Mouse (Mus musculus) myocyte (in vitro differentiated cells): ENCODE measurements at regions not wholly inside any gene's neighbourhood (a gene's known extent, or its start where the extent isn't known, plus 50 kb on each side); places are given as distances from the start of the nearest gene placed in this dataset.

Source experiments
- CEBPB ChIP-seq: IDR thresholded peaks from 2 replicates; pipeline ENCODE4 v1.6.1; 2011; ENCODE audit warnings: mild to moderate bottlenecking, moderate library complexity; ENCODE audit not compliant: poor library complexity, insufficient read depth, severe bottlenecking
- E2F4 ChIP-seq: IDR thresholded peaks from one replicate; pipeline ENCODE4 v1.6.1; 2011; ENCODE audit warnings: mild to moderate bottlenecking, control low read depth, moderate library complexity; ENCODE audit not compliant: insufficient read depth
- MAX ChIP-seq: IDR thresholded peaks from one replicate; pipeline ENCODE4 v1.6.1; 2011; ENCODE audit warnings: low read depth, mild to moderate bottlenecking, control low read depth
- MYOD1 ChIP-seq, 3 experiments: IDR thresholded peaks; one replicate each; pipeline ENCODE4 v1.6.1; 2011; ENCODE audit warnings: control low read depth in 2 of 3, low read depth in 2 of 3, mild to moderate bottlenecking in 2 of 3, moderate library complexity in 1 of 3; ENCODE audit not compliant: insufficient read length in 2 of 3, control insufficient read depth in 1 of 3
- MYOG ChIP-seq, 3 experiments: IDR thresholded peaks; one replicate each; pipeline ENCODE4 v1.6.1; 2011; ENCODE audit warnings: control low read depth in 2 of 3, low read depth in 2 of 3, mild to moderate bottlenecking in 2 of 3; ENCODE audit not compliant: insufficient read length in 2 of 3, control insufficient read depth in 1 of 3, insufficient read depth in 1 of 3
- POLR2A ChIP-seq: IDR thresholded peaks from one replicate; pipeline ENCODE4 v1.6.1; 2011; ENCODE audit warnings: low read depth, mild to moderate bottlenecking, control low read depth, moderate library complexity; ENCODE audit not compliant: insufficient read length
- POLR2AphosphoS2 ChIP-seq: IDR thresholded peaks from one replicate; pipeline ENCODE4 v1.6.1; 2011; ENCODE audit warnings: low read depth, control low read depth; ENCODE audit not compliant: insufficient read length
- REST ChIP-seq: IDR thresholded peaks from one replicate; pipeline ENCODE4 v1.6.1; 2011; ENCODE audit warnings: mild to moderate bottlenecking, control low read depth, moderate library complexity; ENCODE audit not compliant: insufficient read depth, insufficient read length
- SRF ChIP-seq: IDR thresholded peaks from one replicate; pipeline ENCODE4 v1.6.1; 2011; ENCODE audit warnings: low read depth; ENCODE audit not compliant: control insufficient read depth, insufficient read length
- TCF12 ChIP-seq: IDR thresholded peaks from one replicate; pipeline ENCODE4 v1.6.1; 2011; ENCODE audit warnings: mild to moderate bottlenecking, control low read depth; ENCODE audit not compliant: poor library complexity, insufficient read depth, severe bottlenecking
- TCF3 ChIP-seq: IDR thresholded peaks from one replicate; pipeline ENCODE4 v1.6.1; 2011; ENCODE audit warnings: low read depth, control low read depth; ENCODE audit not compliant: insufficient read length
- USF1 ChIP-seq: IDR thresholded peaks from one replicate; pipeline ENCODE4 v1.6.1; 2011; ENCODE audit warnings: low read depth, mild to moderate bottlenecking, control low read depth, moderate library complexity

- no peak for TF ChIP-seq MAX
- no peak for TF ChIP-seq SRF
- no peak for TF ChIP-seq MYOG (IDR thresholded peaks at IDR 0.05; ENCODE audit: control insufficient read depth in 1 of 3, insufficient read depth in 1 of 3, insufficient read length in 2 of 3, low read depth in 2 of 3)
- TF ChIP-seq TCF12 = no peak
- TF ChIP-seq POLR2A = no peak
- TF ChIP-seq MYOD1 (IDR thresholded peaks at IDR 0.05; ENCODE audit: control insufficient read depth in 1 of 3, insufficient read length in 2 of 3, low read depth in 2 of 3) = no peak
- TF ChIP-seq E2F4 = no peak
- no peak for TF ChIP-seq POLR2AphosphoS2
- no peak for TF ChIP-seq USF1
- no peak for TF ChIP-seq CEBPB
- no peak for TF ChIP-seq REST
- TF ChIP-seq TCF3 = no peak
These were observed 841.0 kb upstream of the Car8 start for GRCm38 (mm10) chr4:9079828-9080245.
